Mouse (Mus musculus) liver, adult 2 months (tissue): ENCODE data around the gene Strbp. TPM values are rescaled to one million over a fixed set of nuclear protein-coding genes. Genes with fewer than 3 reads are reported as not detected.
A peak's percentile ranks its signal among the peaks of the same experiment; 100 is the strongest.

Experiments used
- DNase-seq: peaks from one replicate; pipeline ENCODE4 v3.0.0-alpha.2; 2011; ENCODE audit warnings: low read depth, low spot score; ENCODE audit errors: extremely low read depth
- H3K27ac ChIP-seq: fragments of 200-500 bp; replicated peaks from 2 replicates; pipeline ENCODE4 v1.5.1; 2012; ENCODE audit warnings: low read depth, mild to moderate bottlenecking, control low read depth, inconsistent platforms, low read length; ENCODE audit not compliant: insufficient read depth
- H3K27me3 ChIP-seq: fragments of 200-500 bp; 2 replicates; pipeline ENCODE4 v1.6.1; 2012; ENCODE audit warnings: mild to moderate bottlenecking, moderate library complexity, low read length, inconsistent platforms; ENCODE audit not compliant: control insufficient read depth, insufficient read depth
- H3K36me3 ChIP-seq: fragments of 200-500 bp; 2 replicates; pipeline ENCODE4 v1.6.1; 2012; ENCODE audit warnings: low read length, inconsistent platforms; ENCODE audit not compliant: control insufficient read depth, insufficient read depth
- H3K4me1 ChIP-seq: fragments of 200-500 bp; 2 replicates; pipeline ENCODE4 v1.6.1; 2011; ENCODE audit warnings: low read length; ENCODE audit not compliant: control insufficient read depth, insufficient read depth
- H3K4me3 ChIP-seq: fragments of 200-500 bp; 2 replicates; pipeline ENCODE4 v1.5.1; 2011; ENCODE audit warnings: low read depth, mild to moderate bottlenecking, control low read depth, low read length, moderate library complexity; ENCODE audit not compliant: insufficient read depth
- H3K79me2 ChIP-seq: fragments of 200-500 bp; 2 replicates; pipeline ENCODE4 v1.6.1; 2012; ENCODE audit warnings: inconsistent platforms, mild to moderate bottlenecking, low read length, moderate library complexity; ENCODE audit not compliant: control insufficient read depth, insufficient read depth
- H3K9ac ChIP-seq: fragments of 200-500 bp; 2 replicates; pipeline ENCODE4 v1.6.1; 2012; ENCODE audit warnings: low read depth, mild to moderate bottlenecking, control low read depth, inconsistent platforms, low read length
- CTCF ChIP-seq: fragments of 200-500 bp; IDR thresholded peaks from 2 replicates; pipeline ENCODE4 v1.5.1; 2011; ENCODE audit warnings: low read depth, low read length, control low read depth
- POLR2A ChIP-seq: fragments of 200-500 bp; IDR thresholded peaks from 2 replicates; pipeline ENCODE4 v1.6.1; 2011; ENCODE audit warnings: low read length, control low read depth; ENCODE audit not compliant: insufficient read depth; ENCODE audit errors: extremely low read depth
- WGBS: fragments of 180-500 bp; shearing (Covaris S2); methylation state at CpG from one replicate; pipeline ENCODE4 v1.1.7; 2018; 5-methylcytosine and 5-hydroxymethylcytosine counted together
- polyA plus RNA-seq: library from polyadenylated mRNA; depleted of rRNA; stranded (reverse); fragments of >200 nt; gene quantifications from 2 replicates; pipeline ENCODE4 v1.2.3, GENCODE M21; 2012
- total RNA-seq: library from RNA; depleted of rRNA; stranded (reverse); fragments of >200 nt; gene quantifications from 2 replicates; pipeline ENCODE4 v1.2.3, GENCODE M21; 2014

Strbp gene
- total and polyA plus RNA-seq, 2 experiments: 2.6 to 18.6 TPM

DNA sequence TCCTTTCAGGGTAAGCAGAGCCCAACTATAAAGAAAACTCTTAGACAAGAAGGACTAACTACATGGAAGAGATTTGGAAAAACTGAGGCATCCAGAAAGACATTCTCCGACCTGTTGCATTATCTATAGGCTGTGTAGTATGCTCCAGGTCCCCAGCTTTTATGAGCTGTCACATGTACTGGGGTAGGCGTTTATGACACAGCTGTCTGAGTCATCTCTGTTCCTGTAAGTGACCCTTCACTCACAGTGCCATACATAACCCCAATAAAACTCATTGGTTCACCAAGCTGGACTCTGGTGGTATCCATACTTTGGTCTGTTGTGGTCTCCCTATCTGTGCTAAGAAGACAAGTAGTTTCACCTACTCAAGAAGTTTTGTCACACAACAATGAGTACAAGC lies 80.3 kb downstream of the Strbp start:
- H3K4me1 ChIP-seq: no peaks in the 10 kb centered on the region
- H3K9ac ChIP-seq: no peak overlapping the region
- TF ChIP-seq POLR2A (no peak), CTCF (no peak)
- 88% methylated on average over 2 of the region's 2 CpGs for WGBS
- DNase-seq: no peak
- peaks cover 4% of the 10 kb centered on the region for H3K36me3 ChIP-seq
- no peak overlapping the region for H3K27ac ChIP-seq
- no peaks in the 10 kb centered on the region for H3K27me3 ChIP-seq
- H3K79me2 ChIP-seq: no peaks in the 10 kb centered on the region
- H3K4me3 ChIP-seq: no peak overlapping the region

DNA sequence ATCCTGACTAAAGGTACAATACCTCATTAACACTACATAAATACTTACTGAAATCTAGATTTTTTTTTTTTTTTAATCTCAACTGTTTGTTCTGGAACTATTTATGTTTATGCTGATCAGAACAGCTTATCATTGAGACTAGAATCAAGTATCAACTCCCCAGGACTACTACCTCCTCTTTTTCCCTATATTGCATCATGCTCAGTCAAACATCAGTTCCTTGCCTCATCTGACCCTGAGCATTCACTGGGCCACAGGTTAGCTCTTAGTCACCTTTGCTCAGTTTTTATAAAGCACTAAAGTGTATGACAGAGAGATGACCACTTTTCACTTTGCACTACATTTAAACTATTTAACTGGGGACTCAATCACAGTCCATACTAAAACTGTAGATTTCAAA lies 115.7 kb downstream of the Strbp start:
- Histone ChIP-seq H3K4me3 (no peak overlapping the region), H3K4me1 (peaks cover 5% of the 10 kb centered on the region; the same call in 1 of the 2 replicates), H3K27me3 (no peaks in the 10 kb centered on the region), H3K27ac (no peak overlapping the region), H3K79me2 (no peaks in the 10 kb centered on the region), H3K9ac (no peak overlapping the region), H3K36me3 (peaks cover 10% of the 10 kb centered on the region)
- no peak for TF ChIP-seq CTCF
- no peak for TF ChIP-seq POLR2A
- DNase-seq: peak; percentile 90

DNA sequence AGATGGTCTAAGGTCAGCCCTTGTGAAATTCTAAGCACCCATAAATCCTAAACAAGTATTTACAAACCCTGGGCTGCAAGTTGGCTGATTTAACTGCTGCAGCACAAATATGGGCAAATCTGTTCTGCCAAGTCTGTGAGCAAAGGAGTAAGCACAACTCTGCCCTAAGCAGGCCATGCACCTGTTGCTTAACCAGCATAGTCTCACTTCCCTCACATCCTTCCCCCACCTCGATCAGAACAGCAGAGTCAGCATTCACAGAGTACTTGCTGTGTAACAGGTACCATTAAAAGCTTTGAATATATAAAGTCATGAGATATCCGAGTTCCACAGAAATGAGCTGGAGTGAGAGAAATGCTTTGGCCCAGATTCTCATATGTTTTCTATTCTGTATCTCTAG lies 125.5 kb downstream of the Strbp start:
- no peak overlapping the region for H3K4me3 ChIP-seq
- peaks cover 4% of the 10 kb centered on the region for H3K36me3 ChIP-seq
- no peak for TF ChIP-seq CTCF
- TF ChIP-seq POLR2A: no peak
- no peaks in the 10 kb centered on the region for H3K79me2 ChIP-seq
- H3K27me3 ChIP-seq: no peaks in the 10 kb centered on the region
- peak; percentile 62 for DNase-seq
- WGBS: 50% methylated on average over 2 of the region's 2 CpGs
- H3K9ac ChIP-seq: no peak overlapping the region
- H3K4me1 ChIP-seq: no peaks in the 10 kb centered on the region
- H3K27ac ChIP-seq: no peak overlapping the region

DNA sequence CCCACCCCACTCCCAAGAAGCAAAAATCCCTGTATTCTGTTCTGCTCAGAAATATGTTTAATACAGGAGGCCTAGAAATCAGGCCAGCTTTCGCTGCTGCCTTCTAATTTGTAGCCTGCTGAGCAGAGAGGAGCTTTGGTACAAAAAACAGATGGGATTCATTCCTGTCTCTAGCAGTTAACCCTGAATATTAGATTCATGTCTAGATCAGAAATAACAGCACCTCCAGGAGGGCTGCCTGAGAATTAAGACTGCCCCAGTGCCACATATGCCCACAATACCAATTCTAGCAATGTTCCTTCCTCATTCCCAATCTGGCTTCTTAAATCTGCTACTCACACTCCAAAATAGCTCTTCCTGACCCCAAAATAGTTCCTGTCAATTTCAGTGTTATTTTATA lies 127.0 kb downstream of the Strbp start:
- no peak overlapping the region for H3K4me3 ChIP-seq
- no peak overlapping the region for H3K27ac ChIP-seq
- DNase-seq: no peak
- H3K27me3 ChIP-seq: no peaks in the 10 kb centered on the region
- no peak overlapping the region for H3K9ac ChIP-seq
- WGBS: 100% methylated on average over 1 of the region's 1 CpGs
- H3K4me1 ChIP-seq: peaks cover 6% of the 10 kb centered on the region; the same call in 1 of the 2 replicates
- H3K79me2 ChIP-seq: no peaks in the 10 kb centered on the region; the same call in 1 of the 2 replicates
- peaks cover 3% of the 10 kb centered on the region for H3K36me3 ChIP-seq
- TF ChIP-seq POLR2A (no peak), CTCF (no peak)

DNA sequence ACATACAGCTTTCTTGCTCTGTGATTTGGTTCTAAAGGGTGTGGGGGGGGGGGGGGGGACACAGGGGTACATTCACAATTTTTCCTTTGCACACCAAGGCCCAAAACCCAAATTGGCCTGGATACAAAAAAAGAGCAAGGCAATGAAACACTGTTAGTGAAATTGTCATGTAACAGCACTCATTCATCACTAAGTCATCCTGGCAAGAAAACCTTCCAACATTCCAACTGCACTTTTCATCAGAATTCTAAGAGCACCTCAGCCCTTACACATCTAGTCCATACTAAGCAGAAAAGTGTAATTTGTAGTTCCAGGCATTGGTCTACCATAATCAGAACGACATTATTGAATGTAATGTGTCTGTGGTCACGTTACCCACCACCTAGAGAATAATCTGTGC lies 131.5 kb downstream of the Strbp start:
- no peak for TF ChIP-seq POLR2A
- TF ChIP-seq CTCF: no peak
- Histone ChIP-seq H3K9ac (no peak overlapping the region), H3K27ac (no peak overlapping the region), H3K79me2 (no peaks in the 10 kb centered on the region; the same call in 1 of the 2 replicates), H3K36me3 (peaks cover 10% of the 10 kb centered on the region), H3K4me1 (peaks cover 20% of the 10 kb centered on the region), H3K4me3 (no peak overlapping the region), H3K27me3 (no peaks in the 10 kb centered on the region)
- no peak for DNase-seq
- WGBS: 92% methylated on average over 2 of the region's 2 CpGs

DNA sequence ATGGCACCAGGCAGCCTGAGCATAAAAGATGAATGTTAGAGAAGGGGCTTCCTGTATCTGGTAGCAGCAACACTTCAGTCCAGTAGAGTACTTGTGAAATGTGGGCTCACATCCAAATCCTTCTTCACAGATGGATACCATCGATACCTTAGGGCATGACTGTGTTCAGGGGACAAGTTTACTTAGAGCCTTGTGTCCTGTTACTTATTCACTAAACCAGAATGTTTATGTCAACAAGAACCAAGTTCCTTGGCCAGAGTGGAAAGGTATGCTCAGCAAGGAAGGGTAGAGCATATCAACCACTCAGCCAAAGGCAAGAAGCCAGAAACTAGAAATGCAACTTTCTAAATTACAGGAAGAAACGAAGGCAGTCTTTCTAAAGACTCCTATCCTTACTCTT lies 133.0 kb downstream of the Strbp start:
- no peaks in the 10 kb centered on the region for H3K27me3 ChIP-seq
- 12% methylated on average over 2 of the region's 2 CpGs for WGBS
- no peak overlapping the region for H3K9ac ChIP-seq
- no peak for TF ChIP-seq CTCF
- no peak for TF ChIP-seq POLR2A
- peak overlapping the region; percentile 79 for H3K27ac ChIP-seq
- peaks cover 17% of the 10 kb centered on the region for H3K36me3 ChIP-seq
- H3K4me1 ChIP-seq: peaks cover 22% of the 10 kb centered on the region
- no peaks in the 10 kb centered on the region; the same call in 1 of the 2 replicates for H3K79me2 ChIP-seq
- DNase-seq: peak; percentile 98
- no peak overlapping the region for H3K4me3 ChIP-seq
